Mouse (Mus musculus): ENCODE data around the gene Fbxl21.

The Fbxl21 gene

DNA sequence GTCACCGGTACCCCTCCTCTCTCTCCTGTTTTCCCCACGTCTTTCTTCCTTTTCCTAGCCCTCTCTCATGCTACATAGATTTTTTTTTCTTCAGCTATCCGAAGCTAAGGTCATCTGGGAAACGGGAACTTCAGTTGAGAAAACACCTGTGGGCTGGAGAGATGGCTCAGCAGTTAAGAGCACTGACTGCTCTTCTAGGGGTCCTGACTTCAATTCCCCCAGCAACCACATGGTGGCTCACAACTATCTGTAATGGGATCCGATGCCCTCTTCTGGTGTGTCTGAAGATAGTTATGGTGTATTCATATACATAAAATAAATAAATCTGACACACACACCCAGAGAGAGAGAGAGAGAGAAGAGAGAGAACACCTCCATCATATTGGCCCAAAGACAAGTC lies 13.3 kb downstream of the Fbxl21 start:
- no peak for DNase-seq (ENCODE audit: low read depth)

GRCm38 (mm10) chr13:56537026-56537425 lies 14.8 kb downstream of the Fbxl21 start:
- DNase-seq (ENCODE audit: low read depth) = no peak

DNA sequence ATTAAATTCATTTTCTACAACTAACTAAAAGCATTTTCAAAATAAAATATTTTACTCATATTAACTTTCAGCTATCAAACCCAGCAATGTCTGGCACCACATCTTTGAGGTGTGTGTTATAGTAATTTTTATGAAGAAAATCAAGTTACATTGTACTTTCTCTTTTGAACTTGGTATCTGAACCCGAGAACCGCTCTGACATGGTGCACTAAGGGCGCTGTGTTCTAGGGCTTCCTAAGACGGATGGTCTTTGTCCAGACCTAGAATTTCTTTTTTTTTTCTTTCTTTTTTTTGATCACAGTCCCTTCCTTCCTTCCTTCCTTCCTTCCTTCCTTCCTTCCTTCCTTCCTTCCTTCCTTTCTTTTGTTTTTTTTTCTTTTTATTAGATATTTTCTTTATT lies 17.6 kb downstream of the Fbxl21 start:
- DNase-seq (ENCODE audit: low read depth) = no peak

DNA sequence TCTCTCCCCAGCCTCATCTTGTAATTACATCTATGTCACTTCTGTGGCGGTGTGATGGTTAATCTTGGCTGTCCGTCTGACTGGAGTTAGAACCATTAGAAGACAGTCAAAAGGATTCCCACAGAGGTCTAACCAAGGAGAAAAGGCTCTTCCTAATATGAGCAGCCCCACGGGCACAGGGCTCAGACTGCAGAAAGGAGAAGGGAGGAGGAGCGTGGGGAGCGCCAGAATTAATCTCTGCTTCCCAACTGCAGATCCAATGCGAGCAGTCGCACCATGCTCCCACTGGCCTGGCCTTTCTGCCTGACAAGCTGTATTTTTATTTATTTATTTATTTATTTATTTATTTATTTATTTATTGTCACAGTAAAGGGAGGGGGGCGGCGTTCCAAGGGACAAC lies 21.5 kb downstream of the Fbxl21 start:
- no peak for DNase-seq (ENCODE audit: low read depth)

- DNase-seq (ENCODE audit: low read depth) = no peak
These were observed 22.7 kb downstream of the Fbxl21 start for GRCm38 (mm10) chr13:56544956-56545355.

DNA sequence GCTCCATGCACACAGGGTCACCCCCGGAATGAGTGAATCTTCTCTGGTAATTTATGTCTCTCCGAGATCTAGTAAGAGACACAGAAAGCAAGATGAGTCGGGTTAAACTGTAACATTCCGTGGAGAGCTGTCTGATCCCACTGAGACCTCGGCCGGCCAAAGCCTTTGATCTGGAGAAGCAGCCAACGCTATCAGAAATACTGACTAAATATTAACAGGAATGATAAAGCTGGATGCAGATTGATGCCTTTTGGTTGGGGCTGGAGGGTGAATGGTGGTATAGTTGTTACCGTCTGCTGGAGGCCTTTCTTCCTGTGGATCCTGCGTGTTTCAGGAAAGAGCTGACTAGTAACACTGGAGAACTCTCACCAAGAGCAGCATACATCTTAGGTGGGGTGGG lies 26.1 kb downstream of the Fbxl21 start, which contains the start of gene Lect2:
Gene Lect2, minus strand, starts transcription at position 102 of the 400 bp plus-strand sequence.
- no peak for DNase-seq (ENCODE audit: low read depth)

DNA sequence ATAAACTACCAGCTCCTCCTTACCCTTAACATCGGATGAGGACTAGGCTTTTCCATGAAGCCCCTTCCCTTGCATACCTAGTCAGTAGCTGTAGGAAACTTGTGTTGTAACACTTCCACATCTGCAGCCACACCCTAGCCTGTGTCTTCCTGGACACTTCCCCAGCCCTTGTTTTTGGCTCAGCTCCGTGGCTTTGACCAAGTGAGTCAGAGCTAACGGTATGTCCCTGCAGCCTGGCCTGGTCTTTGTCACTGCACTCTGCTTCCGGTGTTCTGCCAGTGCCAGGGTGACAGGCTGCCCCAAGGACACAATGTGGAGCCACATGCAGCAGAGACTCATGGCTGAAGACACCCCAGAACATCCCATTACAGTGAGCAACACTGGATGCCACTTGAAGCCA lies 27.1 kb downstream of the Fbxl21 start:
- DNase-seq (ENCODE audit: low read depth) = peak; percentile 28

- DNase-seq (ENCODE audit: low read depth) = no peak
These were observed 28.3 kb downstream of the Fbxl21 start for GRCm38 (mm10) chr13:56550574-56550973.

GRCm38 (mm10) chr13:56551661-56552060 lies 29.4 kb downstream of the Fbxl21 start:
- DNase-seq (ENCODE audit: low read depth) = no peak

- no peak for DNase-seq (ENCODE audit: low read depth)
These were observed 31.7 kb downstream of the Fbxl21 start for GRCm38 (mm10) chr13:56553923-56554322.

- peak; percentile 35 for DNase-seq (ENCODE audit: low read depth)
These were observed 32.1 kb downstream of the Fbxl21 start for GRCm38 (mm10) chr13:56554409-56554808.

DNA sequence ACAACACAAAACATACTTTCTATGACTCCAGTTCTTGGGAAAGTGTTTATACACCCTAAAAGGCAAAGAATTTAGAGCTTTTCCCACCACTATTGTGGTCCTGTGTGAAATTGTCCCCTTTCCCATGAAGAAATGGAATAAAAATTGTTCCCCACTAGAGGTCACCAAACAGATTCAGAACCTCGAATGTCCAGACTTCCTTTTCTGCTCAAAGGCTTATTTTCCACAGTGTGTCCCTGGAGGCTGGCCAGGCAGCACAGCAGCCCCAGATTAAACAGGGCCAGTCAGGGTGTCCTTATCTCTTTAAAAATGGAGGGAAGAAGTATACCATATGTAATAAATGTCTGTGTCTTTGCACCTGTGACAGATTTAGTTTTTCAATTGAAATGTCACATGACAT lies 33.7 kb downstream of the Fbxl21 start:
- no peak for DNase-seq (ENCODE audit: low read depth)

GRCm38 (mm10) chr13:56556701-56557100 lies 34.4 kb downstream of the Fbxl21 start:
- DNase-seq (ENCODE audit: low read depth) = no peak

DNA sequence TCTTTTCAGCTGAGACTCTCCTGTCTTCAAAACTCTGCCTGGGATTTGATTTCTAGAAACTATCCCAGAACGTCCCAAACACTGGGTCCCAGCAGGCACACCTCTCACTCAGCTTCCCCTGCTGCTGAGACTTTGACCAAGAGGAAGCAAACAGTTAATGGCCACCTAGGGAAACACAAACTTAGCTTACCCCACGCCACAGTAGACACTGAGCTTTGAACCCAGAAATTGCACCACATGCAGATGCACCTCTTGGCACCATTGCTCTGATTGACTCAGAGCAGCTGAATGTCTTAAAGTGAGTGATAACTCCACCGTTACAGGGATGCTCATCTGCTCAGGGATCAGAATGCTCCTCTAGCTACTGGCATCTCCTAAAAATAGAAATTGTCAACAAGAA lies 36.5 kb downstream of the Fbxl21 start:
- DNase-seq (ENCODE audit: low read depth) = no peak

DNA sequence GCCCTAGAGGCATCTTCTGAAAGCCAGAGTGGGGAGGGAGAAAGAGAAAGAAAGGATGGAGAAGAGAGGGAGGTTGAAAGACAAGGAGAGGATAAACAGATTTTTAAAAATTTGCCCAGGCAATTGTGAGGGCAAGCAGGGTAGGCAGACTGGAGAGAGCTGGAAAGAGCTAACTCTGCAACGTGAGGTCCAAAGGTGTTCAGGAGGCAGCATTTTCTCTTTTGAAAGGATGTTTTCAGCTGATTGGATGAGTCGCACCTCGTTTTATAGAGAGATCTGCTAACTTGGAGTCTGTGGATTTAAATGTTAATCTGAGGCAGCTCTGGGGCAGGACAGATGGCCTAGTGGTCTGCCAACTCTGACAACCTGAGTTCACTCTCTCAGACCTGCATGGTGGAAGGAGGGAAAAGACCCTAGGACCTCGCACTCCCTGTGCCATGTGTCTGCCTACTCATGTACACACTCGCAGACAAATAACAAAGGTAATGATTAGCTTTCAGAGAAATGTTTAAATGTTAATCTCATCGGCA lies 37.6 kb downstream of the Fbxl21 start:
- no peak for DNase-seq (ENCODE audit: low read depth)

GRCm38 (mm10) chr13:56561129-56561528 lies 38.9 kb downstream of the Fbxl21 start:
- no peak for DNase-seq (ENCODE audit: low read depth)

DNA sequence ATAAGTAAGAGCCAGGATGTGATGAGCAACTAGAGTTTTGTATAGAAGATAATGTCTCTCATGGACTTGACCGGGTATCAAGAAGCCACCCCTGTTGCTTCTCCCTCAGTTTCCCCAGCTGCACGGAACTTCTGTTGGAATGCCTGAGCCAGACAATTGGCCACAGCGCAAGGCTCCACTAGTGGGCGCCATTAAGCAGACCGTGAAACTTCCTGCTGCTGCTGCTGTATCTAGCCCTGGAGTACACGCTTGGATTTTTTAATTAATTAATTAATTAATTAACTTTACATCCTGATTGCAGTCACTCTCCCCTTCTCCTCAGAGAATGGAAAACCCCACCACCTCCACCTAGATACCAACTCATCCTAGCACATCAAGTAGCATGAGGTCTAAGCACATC lies 40.8 kb downstream of the Fbxl21 start:
- no peak for DNase-seq (ENCODE audit: low read depth)

GRCm38 (mm10) chr13:56566336-56566735 lies 44.1 kb downstream of the Fbxl21 start:
- DNase-seq (ENCODE audit: low read depth) = no peak

DNA sequence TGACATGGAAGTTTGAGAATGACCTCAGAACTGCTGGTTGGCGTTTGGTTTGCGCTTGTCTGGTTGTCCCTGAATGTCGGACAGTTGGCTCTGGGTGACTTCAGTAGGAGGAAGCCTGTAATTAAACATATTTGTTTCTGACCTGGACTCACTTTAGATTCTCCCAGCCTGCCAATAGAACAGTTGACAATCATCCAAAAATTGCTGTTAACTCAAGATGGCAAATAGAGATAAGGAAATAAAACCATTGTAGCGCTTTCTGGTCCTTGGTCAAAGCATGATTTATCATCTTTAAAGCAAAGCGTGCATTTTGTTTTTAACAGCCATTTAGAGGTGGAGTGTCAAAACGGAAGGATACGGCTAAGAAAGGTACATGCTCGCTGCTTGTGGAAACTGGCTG lies 49.4 kb downstream of the Fbxl21 start:
- DNase-seq (ENCODE audit: low read depth) = no peak

- DNase-seq (ENCODE audit: low read depth) = no peak
These were observed 52.8 kb downstream of the Fbxl21 start for GRCm38 (mm10) chr13:56575074-56575473.

DNA sequence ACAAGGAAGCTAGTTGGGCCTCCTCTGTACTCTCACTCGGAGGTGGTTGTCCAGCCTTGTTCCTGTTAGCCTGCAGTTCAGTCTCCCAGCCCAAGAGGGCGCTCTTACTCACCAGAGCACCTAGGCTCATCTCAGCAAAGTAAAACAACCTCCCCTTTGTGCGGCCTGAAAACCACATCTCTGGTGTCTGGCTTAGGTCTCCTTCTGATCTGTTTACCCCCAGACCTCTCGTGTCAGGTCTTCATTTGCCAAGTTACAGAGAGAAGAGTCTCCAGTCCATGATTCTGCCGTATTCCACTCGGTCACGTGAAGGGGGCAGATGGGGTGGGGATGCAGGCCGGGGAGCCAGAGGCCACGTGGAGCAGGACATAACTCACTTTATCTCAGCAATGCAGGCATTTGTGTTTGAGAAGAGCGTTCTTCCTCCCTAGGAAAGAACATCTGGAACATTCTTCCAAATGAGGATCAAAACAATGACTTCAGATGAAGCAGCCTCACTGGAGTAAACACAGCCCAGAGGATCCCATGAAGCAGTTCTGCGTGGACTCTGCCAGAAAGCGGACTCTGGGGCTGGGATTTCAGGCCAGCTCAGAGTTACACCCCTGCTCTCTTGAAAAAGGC lies 53.5 kb downstream of the Fbxl21 start:
- peak; percentile 60 for DNase-seq (ENCODE audit: low read depth)

- no peak for DNase-seq (ENCODE audit: low read depth)
These were observed 55.8 kb downstream of the Fbxl21 start for GRCm38 (mm10) chr13:56578097-56578496.

GRCm38 (mm10) chr13:56580450-56580849 lies 58.2 kb downstream of the Fbxl21 start:
- no peak for DNase-seq (ENCODE audit: low read depth)

DNA sequence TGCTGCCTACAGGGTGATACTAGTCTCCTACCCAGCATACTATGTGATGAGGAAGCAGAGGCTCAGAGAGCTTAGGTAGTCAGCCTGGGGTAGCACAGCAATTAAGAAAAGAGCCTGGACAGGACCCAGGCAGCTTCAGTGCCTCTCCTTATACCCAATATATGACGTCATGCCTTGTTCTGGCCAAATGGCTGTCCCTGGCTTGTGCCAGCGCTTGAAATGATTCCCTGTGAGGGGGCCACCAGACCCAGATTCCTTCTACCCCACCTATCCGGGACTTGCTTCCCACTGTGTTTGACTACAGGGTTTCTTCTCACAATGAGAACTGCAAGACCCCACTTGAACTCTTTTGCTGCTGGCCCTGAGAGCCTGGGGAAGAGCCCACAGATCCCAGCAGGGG lies 59.2 kb downstream of the Fbxl21 start:
- no peak for DNase-seq (ENCODE audit: low read depth)
